Mouse (Mus musculus) gastrocnemius, adult 2 months (tissue): ENCODE data around the gene Capn11. TPM values are rescaled to one million over a fixed set of nuclear protein-coding genes. Genes with fewer than 3 reads are reported as not detected.

Experiments used
- DNase-seq: peaks from one replicate; pipeline ENCODE4 v3.0.0; 2022
- H3K27ac ChIP-seq: fragments of 200-600 bp; 2 replicates; pipeline ENCODE4 v1.8.1; 2022; ENCODE audit warnings: mild to moderate bottlenecking
- H3K4me3 ChIP-seq: fragments of 200-600 bp; 2 replicates; pipeline ENCODE4 v1.8.1; 2022; ENCODE audit warnings: mild to moderate bottlenecking, moderate library complexity
- CTCF ChIP-seq: fragments of 200-600 bp; IDR thresholded peaks from 2 replicates; pipeline ENCODE4 v1.8.1; 2022; ENCODE audit warnings: antibody characterized with exemption, mild to moderate bottlenecking, moderate library complexity
- intact Hi-C: fragments of 180-260 bp; cut with DNase I; formaldehyde crosslinking; loops from one replicate; pipeline ENCODE4 v1.15.1; 2025
- total RNA-seq, 2 experiments: library from RNA; stranded (reverse); gene quantifications; 2 replicates each; pipeline ENCODE4 v1.2.3; 2021

The Capn11 gene
- total RNA-seq, 2 experiments from 2014 or later, result 0.59 to 0.98 TPM

DNA sequence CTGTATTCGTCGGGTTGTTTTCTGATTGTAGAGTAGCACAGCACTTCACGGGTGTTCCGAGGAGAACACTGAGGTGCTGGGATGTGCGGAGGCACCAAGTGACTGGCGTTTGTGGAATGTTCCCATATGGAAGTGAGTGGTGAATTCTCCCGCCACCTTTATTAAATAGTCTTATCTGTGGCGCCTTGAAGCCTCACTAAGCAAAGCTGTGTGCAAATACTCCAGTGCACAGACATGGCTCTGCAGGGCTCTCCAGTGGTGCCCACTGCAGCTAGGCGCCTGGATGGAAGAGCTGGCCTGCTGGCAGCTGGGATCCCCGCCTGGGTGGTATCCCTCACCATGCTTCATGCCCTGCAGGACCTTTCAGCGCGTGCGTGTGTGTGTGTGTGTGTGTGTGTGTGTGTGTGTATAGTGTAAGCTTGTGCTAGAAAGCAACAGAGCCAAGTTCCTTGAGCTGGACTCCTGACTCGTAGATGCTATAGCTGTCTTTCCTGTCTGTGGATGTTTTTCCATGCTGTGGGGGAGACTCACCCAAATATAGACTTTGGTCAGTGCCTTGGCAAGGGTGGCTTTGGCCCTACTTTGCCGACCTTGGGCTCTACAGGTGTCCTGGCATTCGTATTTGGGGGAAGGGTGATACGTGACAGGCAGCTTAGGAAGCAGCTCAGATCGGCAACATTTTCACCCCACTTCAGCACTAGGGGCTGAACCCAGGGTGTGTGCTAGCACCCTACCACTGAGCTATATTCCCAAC is 34.9 kb upstream of the Capn11 start:
- peak; percentile 70 for DNase-seq

DNA sequence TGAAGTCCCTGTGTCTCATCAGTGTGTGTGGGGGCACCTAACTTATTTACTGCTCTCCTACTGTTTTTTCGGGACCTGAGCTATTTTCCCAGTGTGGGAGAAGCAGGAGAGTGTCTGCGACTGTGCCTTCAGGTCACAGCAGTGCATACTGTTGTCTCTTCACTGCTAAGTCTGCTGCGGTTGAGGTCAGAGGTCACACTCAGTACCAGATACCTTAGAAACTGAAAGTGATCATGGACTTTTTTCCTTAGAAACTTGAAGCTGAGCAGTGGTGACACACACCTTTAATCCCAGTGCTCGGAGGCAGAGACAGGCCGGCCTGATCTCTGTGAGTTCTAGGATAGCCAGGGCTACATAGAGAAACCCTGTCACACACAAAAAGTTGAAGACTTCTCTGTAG is 33.0 kb upstream of the Capn11 start:
- H3K27ac ChIP-seq, result peak overlapping the region; percentile 90
- no peak for DNase-seq
- H3K4me3 ChIP-seq, result no peak overlapping the region
- intact Hi-C loops, result no loop called here
- no peak for TF ChIP-seq CTCF

More for the DNA sequence above, 34.9 kb upstream of the Capn11 start:
- intact Hi-C loops, result no loop called here
- Histone ChIP-seq H3K27ac (peak overlapping the region; percentile 90), H3K4me3 (peak overlapping the region; percentile 17)
- TF ChIP-seq CTCF, result no peak

GRCm38 (mm10) chr17:45690044-45690443 is 30.9 kb upstream of the Capn11 start:
- DNase-seq, result no peak
- intact Hi-C loops, result no loop called here
- H3K4me3 ChIP-seq, result no peak overlapping the region
- no peak overlapping the region for H3K27ac ChIP-seq
- TF ChIP-seq CTCF, result no peak

GRCm38 (mm10) chr17:45689120-45689519 is 30.0 kb upstream of the Capn11 start:
- Histone ChIP-seq H3K4me3 (no peak overlapping the region), H3K27ac (peak overlapping the region; percentile 46; the same call in 1 of the 2 replicates)
- intact Hi-C loops, result no loop called here
- no peak for DNase-seq
- TF ChIP-seq CTCF, result no peak

- Histone ChIP-seq H3K27ac (peak within 1 kb of the TSS; percentile 98), H3K4me3 (peak within 1 kb of the TSS; percentile 94)
- no peak for DNase-seq
- intact Hi-C loops, result no loop called here
- TF ChIP-seq CTCF, result no peak
Measured at GRCm38 (mm10) chr17:45686716-45687115, 27.6 kb upstream of the Capn11 start, which contains the start of gene Tmem63b. Tmem63b (minus strand) TSS chr17:45686905.

- Histone ChIP-seq H3K4me3 (peak within 1 kb of the TSS; percentile 94), H3K27ac (peak within 1 kb of the TSS; percentile 98)
- no peak for TF ChIP-seq CTCF
- peak; percentile 95 for DNase-seq
- intact Hi-C loops, result no loop called here
Measured at GRCm38 (mm10) chr17:45686093-45686619, 27.0 kb upstream of the Capn11 start, which contains the start of gene Mrpl14. Mrpl14 (plus strand) TSS chr17:45686322.

DNA sequence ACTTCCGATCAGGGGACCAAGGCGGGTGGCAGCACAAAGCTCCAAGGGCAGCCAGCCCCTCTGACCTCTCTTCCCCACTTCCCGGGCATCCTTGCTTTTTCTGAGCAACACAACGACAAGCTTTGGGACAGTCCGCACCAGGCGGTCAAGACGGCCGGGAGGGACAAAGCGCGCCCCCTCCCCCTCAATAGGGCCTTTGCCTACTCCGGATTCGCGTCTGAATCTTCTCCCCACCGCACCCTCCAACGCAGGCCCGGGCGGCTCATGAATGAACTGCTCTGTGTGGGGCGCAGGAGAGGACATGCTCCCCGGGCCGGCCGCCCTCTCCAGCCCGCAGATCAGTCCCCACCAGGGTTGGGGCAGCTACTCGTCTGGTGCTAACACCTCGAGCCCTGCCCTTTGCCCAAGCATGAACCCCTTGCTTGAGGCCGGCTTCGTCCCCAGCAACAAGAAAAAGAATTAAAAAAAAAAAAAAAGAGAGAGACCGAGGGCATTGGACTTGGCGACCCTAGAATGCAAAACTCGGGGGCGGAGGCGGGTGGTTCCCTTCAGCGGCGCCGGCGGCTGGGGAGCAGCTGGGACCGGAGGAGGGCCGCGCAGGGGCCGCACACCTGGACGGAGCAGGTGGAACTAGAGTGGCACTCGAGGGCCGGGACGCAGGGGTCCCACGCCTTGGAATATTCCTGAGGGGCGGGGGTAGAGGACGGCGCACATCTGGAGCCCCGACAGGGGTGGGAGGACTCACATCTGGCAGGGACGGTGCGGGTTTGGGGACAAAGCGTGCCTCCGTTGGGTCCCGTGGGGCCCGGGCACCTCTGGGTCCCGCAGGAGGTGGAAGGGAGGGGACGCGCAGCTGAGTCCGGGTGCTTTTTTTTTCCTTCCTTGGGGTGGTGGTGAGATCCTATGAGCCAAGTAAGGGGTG is 26.3 kb upstream of the Capn11 start:
- Histone ChIP-seq H3K4me3 (peak overlapping the region; percentile 94), H3K27ac (peak overlapping the region; percentile 98)
- DNase-seq, result peak; percentile 69
- intact Hi-C loops, result no loop called here
- TF ChIP-seq CTCF, result no peak

DNA sequence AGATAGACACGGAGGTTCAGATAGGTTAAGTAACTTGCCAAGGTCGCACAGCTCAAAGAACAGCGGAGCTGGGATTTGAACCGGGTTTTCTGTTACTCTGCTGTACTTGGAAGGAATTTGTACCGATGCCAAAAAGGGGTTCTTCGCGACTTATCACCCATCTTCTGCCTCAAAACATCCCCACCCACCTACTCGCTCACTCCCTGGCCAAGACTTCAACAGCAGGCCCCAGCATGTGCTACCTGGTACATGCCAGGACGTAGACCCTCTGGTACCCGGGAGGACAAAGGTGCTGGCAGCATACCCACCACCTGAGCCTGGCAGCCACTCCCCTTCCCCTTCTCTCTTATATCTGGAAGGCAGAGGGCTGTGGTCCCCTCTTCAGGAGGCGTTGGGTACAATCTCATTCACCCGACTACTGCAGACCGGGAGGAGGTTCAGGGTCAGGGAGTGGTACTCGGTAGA is 25.6 kb upstream of the Capn11 start:
- H3K4me3 ChIP-seq, result peak overlapping the region; percentile 94
- peak overlapping the region; percentile 98 for H3K27ac ChIP-seq
- no peak for DNase-seq
- TF ChIP-seq CTCF, result no peak
- intact Hi-C loops, result no loop called here

GRCm38 (mm10) chr17:45682843-45683242 is 23.7 kb upstream of the Capn11 start:
- Histone ChIP-seq H3K4me3 (no peak overlapping the region), H3K27ac (0 out of 2 replicates have a peak overlapping the region, but pooled peaks have one; percentile 10)
- no peak for DNase-seq
- TF ChIP-seq CTCF, result no peak
- intact Hi-C loops, result no loop called here

- H3K27ac ChIP-seq, result no peak overlapping the region
- intact Hi-C loops, result no loop called here
- TF ChIP-seq CTCF, result peak; percentile 53
- no peak overlapping the region for H3K4me3 ChIP-seq
- DNase-seq, result no peak
Measured at GRCm38 (mm10) chr17:45681588-45681987, 22.5 kb upstream of the Capn11 start.

- intact Hi-C loops, result no loop called here
- Histone ChIP-seq H3K27ac (peak overlapping the region; percentile 67), H3K4me3 (peak overlapping the region; percentile 48)
- DNase-seq, result peak; percentile 63
- no peak for TF ChIP-seq CTCF
Measured at GRCm38 (mm10) chr17:45680391-45680980, 21.4 kb upstream of the Capn11 start.

DNA sequence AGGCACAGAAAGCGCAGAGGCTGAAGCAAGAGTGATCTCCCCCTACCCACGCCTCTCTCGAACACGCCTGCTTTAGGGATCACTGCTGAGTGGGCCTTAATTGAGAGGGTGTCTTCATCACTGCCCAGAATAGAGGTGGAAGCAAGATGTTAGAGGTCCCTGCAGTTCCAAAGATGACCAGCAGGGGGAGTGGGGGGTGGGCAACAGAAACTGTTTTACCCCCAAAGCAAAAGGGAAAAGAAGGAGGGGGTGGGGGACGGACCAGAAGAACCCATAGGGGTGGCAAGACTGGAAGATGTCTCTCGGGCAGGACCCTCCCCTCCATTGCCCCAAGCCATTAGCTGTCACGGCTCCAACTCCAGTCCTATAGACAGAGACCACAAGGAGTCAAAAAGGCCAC is 19.0 kb upstream of the Capn11 start:
- Histone ChIP-seq H3K4me3 (no peak overlapping the region), H3K27ac (no peak overlapping the region)
- DNase-seq, result peak; percentile 81
- intact Hi-C loops, result loop anchor here (1.0 kb wide), 1 partner anchor 40 kb away; no protein-coding TSS in a partner anchor
- peak; percentile 80 for TF ChIP-seq CTCF
